Mouse (Mus musculus): ENCODE results near the gene Nsun3.
"Not testable (repeated sequence)": the region's sequence is repeated elsewhere in the genome, so short reads cannot be mapped to it uniquely, and the experiment has no call there.

Gene Nsun3

DNA sequence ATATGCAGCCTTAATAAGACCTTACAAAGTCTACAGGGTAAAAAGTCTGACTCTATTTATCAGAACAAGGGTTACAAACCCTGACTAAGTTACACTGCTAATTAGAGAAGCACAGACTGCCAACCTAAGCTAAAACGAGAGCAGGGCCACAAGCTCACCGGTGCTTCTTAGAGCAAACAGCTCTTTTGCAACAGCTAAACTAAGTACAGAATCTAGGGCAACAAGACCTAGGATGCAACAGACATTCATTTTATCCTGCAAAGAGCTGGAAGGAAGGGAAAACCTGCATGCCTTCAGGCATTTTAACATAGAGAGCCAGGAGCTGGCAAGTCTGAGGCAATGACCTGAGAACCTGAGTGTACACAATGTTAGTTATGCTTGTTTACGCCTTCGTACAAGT is 33.5 kb downstream of the Nsun3 start:
- DNase-seq (ENCODE audit: low read depth, low spot score): no peak

DNA sequence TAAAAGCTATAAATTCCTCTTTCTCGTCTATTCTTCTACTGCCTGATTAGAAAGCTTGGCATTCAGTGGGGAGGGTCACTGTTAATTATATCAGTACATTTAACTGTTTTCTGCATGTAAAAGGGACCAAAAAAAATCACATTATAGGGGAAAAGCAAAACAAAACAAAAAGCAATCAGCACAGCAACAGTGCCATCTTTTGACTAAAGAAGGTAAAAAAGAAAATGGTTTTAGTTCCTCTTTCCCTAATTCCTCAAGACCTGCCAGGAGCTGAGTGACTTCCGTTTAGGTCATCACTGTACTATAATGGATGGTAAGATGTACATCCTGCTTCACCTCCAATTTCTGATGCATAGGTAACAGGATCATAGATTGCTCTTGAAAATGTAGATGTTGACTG is 40.7 kb downstream of the Nsun3 start:
- no peak for DNase-seq (ENCODE audit: low read depth, low spot score)

DNA sequence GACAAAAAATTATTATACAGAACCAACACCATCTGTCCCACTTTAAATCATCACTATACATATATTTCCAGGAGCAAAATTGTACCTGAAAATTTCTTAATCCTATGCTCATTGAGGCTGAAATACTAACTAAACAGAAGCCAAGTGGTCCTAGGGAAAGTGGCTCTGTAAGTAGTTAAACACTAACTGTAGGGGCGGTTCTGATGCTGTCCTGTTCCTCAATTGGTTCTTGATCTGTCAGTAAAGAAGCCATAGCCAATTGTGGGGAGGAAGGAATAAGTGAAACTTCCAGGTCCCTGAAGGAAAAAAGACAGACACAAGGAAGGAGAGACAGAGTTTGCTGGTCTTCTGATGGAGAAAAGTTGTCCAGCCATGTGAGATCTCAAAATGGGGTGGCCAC is 52.3 kb downstream of the Nsun3 start:
- no peak for DNase-seq (ENCODE audit: low read depth, low spot score)

DNA sequence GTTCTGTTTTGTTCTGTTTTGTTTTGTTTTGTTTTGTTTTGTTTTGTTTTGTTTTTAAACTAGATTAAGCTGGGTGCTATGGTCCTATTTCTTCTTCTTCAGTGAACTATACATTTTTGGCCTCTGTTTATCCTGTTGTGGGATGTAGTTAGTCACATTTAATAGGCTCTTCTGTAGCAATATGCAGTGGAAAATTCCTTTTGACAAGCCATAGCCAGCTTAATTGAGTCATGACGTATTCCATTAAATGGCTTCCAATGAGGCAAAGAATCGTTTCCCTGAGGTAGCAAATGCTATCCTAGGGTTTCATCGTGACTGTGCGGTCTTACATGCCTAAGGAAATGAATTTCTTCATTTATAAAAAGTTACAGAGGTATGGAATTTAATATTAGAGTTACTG is 56.3 kb downstream of the Nsun3 start:
- no peak for DNase-seq (ENCODE audit: low read depth, low spot score)

DNA sequence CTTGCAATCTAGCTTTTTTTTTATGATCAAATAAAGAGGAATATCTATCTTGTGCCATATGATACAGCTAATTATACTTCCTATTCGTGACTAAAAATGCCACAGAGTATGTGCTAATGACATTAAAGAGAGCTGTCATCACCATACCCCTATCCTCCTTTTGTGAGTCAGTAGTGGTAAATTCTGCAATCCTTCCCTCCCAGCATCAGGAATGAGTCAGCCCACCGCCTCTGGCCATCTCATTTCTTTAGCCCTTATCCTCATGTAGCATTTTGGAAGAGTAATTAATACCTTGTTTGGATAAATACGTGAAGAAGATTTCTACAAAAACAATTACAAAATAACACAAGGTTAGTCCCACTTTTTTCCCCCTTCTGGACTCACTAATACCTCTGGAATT is 56.8 kb downstream of the Nsun3 start:
- no peak for DNase-seq (ENCODE audit: low read depth, low spot score)

DNA sequence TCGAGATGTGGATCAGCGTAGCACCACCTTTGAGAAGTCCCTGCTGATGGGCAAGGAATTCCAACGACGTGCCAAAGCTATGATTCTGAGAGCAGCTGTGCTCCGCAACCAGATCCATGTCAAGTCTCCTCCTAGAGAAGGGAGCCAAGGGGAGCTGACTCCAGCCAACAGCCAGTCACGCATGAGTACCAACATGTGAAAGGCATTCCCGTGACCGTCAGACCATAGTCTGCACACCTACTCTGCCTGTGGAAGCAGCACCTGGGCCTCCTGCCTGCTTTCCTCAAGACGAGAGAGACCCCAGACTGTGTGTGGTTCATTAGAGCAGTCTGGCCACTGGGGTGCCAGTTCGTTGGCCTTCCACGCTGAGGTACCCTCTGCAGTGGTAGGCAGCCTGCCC is 68.4 kb downstream of the Nsun3 start:
- DNase-seq (ENCODE audit: low read depth, low spot score): not testable (repeated sequence)

- DNase-seq (ENCODE audit: low read depth, low spot score): no peak
Measured at GRCm38 (mm10) chr16:62690436-62690835, 96.2 kb downstream of the Nsun3 start.

DNA sequence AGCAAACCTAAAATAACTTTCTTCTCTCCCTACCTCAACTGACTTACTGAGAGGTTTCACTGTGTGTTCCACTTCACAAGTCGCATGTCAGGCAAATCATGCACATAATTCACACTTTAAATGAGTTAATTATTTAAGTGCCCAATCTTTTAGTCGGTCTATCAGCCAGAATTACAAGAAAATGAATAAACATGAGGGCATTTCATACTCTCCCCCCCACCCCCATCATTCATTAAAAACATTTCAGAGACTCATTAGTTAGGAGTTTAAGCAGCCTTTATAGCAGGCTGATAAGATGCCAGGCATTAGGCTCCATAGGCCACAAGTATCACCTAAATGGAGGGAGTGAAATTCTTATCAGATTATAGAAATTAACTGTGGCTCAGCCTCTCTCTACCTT is 100.5 kb downstream of the Nsun3 start:
- no peak for DNase-seq (ENCODE audit: low read depth, low spot score)

- DNase-seq (ENCODE audit: low read depth, low spot score): no peak
Measured at GRCm38 (mm10) chr16:62685494-62685893, 101.1 kb downstream of the Nsun3 start.

All from CD4-positive helper T cell, adult 2 months (primary cell).